Mouse (Mus musculus) neural tube, embryonic 10.5 days (tissue): ENCODE measurements around the gene Skida1.
A peak's percentile ranks its signal among the peaks of the same experiment; 100 is the strongest.

ENCODE experiments used
- DNase-seq: peaks from one replicate; pipeline ENCODE4 v3.0.0-alpha.2; 2017; ENCODE audit warnings: low spot score; ENCODE audit errors: extremely low spot score

The Skida1 gene

DNA sequence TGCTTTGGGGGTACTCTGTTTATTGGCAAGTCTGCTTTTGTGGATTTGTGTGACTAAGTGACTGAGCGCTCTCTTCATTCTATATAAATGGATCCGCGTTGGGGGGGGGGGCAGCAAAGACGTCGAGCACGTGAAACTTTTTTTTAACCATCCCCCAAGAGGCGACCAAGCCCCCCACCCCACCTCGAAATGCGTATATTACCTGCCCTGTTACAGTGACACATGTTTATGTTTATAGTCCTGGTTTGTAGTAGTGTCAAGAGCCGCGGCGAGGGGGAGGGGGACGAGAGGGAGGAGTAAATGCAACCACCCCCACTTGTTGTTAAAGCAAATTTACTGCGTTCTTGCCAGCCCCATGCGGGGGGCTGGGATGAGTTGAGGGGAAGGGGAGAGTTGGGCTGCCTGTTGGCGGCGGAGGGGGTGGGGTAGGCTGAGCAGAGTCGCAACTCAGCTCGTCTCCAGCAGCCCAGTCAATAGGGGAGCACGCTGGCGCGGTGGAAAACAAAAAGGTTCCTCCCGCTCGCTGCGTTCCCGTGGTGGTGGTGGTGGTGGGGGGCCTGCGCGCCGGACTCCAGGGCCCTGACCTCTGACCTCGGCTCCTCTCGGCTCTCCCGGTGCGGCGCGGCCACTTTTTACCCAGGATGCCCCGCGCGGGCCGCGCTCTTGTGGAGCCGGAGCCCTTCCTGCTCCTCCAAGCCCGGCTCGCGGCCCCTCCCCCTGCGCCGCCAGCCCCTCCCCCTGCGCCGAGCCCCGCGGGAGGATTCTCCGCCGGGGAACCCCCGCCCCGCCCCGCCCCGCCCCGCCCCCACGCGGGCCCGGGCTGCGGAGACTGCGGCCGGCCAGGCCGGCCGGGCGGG is 7.3 kb upstream of the Skida1 start:
- DNase-seq = peak; percentile 99

DNA sequence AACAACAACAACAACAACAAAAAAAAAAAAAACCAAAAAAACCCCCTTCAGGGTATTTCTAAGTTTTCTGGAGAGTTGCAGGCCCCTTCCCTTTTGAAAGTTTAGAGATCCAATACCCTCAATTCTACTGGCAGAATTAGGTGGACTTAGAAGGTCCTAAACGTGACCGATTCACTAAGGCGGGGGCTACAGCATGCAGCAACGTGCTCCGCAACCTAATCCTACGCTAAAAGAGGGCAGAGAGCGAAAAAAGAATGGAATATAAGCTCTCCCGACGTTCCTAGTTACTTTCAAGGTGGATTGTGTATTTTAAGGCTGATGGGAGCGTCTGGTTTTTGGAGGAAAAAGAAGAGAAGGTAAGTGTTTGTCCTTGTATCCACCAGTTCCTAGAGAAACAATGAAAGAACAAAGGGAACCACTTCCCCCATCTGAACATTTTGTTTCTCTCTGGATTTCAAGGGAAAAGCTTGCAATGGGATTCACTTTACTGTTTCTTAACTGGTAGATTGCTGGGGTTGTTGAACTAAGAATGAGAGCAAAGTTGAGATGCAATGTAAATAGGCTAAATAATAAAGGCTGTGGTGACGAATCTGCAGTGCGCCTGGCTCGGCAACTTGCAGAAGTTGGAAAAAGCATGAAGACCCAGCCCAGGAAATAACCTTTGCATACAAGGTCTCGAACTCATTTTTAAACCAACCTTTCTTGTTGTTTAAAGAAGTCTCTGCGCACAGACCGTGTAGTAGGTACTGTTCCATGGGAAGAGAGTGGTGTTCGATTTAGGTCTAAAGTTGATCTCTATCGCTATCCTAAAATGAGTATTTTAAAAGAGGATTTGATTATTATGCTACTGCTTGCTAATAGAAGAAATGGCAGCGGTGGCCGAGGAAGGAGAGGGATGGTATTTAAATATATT is 6.4 kb upstream of the Skida1 start, which contains the start of gene Mllt10:
Mllt10 (plus strand) TSS at position 222 of the 913 bp plus-strand sequence.
- DNase-seq = peak; percentile 47

DNA sequence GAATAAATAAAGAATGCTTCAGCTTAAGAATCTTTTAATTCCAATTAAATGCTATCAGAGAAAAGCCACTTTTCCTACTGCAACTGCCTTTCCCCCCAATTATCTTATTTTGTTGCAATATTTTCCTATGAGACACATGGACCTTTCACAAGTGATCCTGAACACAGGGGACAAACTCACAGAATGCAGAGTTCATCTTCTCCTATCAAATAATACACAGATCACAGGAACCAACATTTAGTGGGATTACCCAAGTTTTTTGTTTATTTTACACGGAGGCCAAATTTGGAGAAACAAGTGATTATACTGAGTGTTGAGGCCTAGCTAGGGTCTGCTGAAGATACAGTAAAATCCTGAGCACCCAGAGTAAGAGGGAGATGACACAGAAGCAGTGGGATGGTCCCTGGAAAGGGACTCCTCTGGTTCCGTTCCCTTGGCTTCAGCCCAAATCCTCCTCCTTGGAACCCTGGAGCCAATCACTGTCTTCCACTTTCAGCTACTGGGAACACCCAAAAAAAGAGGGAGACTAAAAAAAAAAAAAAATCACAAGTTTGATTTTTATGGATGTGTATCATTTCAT is 5.2 kb upstream of the Skida1 start:
- DNase-seq = no peak

DNA sequence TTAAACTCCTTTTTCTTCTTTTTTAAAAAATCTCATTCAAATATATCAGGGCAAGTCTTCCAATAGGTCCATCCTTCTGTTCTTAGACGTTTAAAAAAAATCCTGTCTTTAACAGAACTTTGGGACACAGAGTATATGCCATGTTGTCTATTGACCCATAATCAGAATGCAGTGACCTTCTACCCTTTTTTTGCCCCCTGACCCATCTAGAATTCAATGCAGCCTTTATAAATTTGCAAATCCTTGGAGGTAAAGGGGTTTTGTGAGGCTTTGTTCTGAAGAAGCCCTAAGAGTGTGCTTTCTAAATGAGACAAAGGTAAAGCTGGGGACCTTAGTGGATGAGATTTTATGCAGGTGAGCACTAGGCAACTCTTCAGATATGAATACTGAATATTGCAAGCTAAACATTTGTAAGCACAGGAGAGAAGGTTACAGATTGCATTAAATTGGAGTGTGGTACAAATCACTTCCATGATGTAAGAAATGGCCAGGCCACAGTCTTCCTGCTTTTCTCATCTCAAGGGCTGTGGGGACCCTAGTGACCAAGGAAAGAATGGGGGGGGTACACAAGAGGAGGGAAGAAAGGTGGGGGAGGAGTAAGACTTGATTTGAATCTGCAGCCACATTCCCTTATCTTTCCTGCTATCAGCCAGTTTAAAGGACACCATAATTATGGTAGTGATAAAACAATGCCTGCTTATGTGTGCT is 4.5 kb upstream of the Skida1 start:
- DNase-seq = no peak

DNA sequence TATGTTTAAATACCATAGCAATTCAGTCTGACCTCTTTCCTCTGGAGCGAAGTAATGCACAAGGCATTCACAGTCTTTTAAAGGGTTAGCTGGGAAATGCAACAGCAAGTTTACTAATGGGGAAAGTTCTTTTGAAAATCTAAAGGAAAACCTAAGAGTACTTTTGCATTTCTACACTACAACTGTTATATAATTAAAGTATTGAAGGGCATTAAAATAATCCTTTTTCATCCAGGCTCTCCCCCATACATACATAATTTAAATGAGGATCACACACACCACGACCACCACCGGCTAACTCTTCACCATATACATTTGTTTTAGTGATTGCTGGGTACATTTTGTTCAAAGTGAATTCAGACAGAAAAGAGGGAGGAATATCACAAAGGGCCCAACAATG is 3.7 kb upstream of the Skida1 start:
- no peak for DNase-seq

DNA sequence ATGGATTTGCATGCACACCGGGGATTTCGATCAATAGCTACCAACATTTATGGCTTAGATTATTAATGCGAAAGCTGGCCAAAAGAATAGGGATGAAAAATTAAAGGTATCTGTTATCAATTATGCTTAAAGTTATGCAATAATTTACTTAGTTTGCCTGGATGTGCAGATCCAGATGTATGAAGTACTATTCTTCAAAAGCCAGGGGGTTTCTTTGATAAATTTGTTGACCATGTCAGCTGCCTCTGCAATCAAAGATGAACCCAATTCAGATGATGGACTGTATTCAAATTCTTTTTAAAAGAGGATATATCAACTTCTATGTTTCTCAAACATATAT is 3.0 kb upstream of the Skida1 start:
- DNase-seq = no peak

DNA sequence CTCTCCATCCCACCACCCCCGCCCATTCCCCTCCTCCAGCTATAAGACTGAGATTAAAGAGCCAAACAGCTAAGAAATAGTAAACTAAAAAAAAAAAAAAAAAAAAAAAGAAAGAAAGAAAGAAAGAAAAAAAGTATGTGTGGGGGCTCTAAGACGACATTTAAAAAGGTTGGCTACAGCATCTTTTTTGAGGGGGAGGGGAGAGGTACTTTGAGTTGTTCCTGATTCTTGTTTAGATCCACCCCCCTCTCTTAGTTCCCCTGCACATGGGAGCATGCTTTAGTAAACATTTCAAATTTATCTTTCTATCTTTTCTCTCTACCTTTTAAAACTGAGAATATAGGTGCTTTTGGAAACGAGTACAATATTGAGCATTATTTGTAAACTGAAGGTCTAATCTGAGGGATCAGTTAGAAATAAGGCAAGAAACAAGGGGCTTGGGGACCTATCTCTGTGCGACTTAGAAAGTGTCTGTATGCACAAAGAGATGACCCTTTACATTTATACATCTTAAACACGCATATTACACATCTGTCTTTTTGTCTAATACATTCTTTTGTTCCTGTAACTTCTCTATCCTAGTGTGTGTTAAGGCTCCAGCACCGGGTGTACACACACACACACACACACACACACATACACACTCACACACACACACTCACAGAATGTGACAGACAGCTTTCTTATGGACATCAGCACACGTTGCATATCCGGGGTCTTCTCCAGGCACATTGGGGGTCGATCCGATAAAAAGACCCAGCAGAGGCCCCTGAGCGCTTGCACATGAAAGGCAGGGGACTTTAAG is 2.4 kb upstream of the Skida1 start:
- DNase-seq = peak; percentile 39

DNA sequence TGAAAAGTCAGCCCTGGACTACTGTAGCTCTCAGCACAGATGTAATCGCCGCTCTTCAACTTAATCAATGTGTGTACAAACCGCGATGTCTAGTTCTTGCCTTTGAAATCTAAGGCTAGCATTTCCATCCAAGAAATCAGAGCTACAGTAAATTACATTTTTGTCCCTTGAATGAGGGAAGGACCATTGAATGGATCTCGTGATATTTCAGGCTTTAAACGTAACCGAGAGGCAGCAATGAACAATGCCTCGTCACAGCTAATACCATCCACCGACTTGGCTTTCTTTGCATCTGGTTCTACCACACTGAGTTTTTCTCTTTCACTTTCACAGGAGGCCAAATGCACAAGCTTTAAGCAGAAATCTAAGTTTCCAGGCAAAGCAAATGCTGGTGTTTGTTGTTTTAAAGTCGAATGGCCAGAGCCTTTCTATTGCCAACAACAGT is 1.7 kb upstream of the Skida1 start:
- peak; percentile 46 for DNase-seq

DNA sequence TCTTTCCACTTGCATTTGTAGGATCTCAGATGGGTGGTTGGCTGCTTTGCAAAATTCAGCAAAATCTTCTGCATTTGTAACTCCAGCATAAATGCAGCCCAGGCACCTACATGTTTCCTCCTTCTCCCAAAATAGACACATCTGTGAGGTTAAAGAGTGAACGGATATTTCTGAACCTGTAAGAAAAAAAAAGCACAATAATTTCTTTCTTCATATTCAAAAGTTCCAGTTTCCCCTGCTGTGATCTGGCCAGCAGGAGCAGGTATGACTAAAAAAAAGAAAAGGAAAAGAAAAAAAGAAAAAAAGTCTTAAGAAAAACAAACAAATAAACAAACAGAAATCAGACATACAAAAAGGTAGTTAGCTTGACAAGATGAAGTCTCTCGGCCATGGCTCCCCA is 1.2 kb upstream of the Skida1 start:
- no peak for DNase-seq

DNA sequence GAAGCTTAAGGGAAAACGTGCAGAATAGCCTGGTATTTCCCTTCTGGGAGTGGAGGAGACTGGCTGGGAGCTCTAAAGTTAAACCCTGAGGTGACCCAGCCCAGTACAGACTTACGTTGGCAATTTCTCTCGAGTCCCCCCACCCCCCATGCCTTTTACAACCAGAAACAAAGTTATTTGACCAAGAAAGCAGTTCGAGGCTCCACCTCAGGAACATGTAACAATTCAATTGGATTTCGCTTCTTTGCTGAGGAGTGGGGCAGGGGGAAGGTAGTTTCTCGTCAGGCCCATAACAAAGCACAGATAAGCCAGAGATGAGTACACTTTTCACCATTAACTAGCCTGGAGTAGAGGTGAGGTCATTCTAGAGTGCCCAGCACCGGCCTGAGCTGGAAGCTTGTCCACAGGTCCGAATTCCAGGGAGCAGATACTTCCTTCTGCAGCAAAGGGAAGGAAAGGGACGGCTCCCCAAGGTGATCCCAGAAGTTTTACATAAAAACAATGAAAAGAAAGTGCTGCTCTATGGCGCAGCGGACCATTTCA is 499 bp upstream of the Skida1 start:
- DNase-seq = peak; percentile 60

DNA sequence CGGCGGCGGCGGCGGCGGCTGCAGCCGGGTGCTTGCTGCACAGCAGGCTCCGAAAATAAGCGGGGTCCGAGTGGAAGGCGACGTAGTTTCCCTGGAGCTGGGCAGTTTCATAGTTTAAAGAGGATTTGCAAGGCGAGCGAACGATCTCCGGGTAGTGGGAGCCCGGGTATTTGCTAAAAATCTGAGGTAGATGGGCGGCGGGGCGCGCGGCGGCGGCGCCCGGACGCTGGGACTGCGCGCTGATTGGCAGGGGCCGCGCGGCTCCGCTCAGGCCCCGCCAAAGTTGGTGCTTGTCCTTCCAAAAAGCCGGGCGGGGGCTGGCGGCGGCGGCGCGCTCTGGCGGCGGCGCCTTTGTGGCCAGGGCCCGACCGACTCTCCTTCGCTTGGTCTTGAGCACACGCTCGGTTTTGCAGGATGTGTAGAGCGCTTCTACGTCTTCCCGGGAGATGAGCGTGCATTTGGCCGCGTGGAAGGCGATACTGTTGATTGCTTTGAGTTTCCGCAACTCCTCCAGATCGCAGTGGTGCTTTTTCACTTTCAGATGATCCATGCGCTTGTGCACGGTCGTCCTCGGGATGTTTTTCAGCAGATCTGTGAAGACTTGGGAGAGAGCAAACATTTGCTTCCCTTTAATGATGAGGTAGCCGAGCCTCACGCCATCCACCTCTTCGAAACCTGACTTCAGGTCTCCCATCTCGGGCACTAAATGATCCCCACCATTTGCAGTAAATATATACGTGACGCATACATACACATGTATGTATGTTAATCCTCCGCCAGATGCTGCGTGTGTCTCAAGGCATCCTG is 1.0 kb downstream of the Skida1 start:
- DNase-seq = peak; percentile 84

DNA sequence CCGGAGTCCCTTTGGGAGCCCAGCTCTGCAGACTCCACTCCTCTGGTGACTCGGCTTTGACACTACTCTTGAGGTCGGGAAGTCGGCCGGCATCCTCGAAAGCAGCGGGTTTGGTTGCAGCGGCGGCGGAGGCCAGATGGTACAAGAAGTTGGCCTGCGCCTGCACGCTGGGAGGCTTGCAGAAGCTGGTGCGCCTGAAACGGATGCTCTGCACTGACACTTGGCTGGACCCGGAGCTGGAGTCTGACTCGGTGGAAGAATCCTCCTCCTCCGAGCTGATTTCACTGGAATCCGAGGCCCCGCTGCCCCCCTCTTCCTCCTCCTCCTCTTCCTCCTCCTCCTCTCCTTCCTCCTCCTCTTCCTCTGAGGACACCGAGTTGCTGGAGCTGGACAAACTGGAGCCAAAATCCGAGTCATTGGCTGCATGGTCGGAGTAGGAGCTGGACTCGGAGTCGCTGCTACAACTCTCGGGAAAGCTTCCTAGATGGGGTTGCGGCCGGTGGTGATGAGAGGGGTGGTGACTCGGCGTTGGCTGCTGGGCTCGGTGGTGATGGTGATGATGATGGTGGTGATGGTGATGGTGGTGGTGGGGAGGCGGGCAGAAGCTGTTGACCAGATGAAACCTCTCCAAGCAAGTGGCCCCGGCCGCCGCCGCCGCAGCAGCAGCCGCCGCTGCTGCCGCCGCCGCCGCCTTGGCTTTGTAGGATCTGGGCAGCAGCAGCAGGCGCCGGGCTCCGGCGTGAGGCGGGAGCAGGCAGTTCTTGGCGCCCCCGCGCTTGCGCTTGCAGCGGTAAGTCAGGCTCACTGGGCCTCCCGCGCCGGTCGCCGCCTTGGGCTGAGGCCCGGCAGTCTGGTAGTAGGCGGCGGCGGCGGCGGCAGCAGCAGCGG is 1.8 kb downstream of the Skida1 start:
- DNase-seq = peak; percentile 69

DNA sequence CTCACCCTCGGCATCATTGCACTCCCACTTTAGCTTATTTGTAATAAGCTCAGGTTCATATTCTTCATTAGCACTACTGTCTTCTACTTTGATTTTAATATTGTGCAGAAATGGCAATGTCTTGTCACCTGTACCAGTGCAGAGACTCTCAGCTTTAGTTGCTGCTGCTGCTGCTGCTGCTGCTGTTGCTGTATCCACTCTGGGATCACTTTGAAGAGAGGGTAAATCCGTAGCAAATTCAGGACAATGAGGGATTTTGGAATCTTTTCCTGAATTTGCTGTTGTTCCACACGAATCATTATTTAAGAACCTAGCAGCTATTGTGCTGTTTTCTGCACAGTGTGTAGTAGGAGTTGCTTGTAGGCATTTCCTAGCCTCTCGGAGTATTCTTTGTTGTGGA is 2.7 kb downstream of the Skida1 start:
- no peak for DNase-seq

DNA sequence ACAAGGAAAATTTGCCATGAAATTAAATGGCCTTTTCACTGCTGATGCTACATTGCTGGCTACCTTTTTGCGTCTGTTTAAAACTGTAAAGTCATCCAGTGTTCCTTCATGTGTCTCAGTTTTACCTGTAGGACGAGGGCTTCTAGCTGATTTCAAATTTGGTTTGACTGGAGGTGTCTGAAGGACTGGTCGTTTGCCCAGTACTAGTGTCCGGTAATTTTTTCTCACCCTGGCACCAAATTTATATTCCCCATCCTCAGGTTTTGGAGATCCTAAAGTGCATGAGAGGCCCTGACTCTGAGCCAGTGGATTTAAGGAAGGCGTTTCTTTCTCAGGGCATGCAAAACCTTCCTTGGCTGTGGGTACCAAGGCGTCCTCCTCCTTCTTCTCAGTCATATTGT is 3.1 kb downstream of the Skida1 start:
- DNase-seq = peak; percentile 42

DNA sequence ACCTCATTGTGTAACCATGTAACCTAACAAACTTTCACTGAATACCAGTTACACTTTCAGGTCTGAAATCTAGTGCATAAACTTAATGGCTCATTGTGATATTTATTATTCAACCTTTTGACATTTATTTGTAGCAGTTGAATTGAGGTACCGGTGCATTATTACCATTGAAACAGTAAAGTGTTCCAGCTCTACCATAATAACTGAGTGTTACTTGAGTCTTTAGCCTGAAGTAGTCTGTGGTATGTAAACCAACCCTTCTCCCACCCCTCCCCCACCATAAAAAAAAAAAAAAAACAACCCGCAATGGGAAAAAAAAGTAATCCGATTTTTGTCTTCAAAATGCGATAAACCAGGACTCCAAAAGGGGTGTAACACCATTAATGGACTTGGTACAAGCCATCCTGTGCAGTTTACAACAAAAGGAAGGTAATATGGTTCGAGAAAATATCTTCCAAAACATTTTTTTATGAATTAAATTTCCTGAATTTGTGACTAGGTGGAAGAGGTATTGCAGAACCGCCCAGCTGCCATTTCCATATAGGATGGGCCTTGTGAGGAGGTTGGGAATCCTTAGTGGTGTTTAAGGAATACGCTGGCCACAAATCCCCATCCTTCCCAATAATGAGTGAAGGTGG is 3.6 kb downstream of the Skida1 start:
- DNase-seq = no peak

DNA sequence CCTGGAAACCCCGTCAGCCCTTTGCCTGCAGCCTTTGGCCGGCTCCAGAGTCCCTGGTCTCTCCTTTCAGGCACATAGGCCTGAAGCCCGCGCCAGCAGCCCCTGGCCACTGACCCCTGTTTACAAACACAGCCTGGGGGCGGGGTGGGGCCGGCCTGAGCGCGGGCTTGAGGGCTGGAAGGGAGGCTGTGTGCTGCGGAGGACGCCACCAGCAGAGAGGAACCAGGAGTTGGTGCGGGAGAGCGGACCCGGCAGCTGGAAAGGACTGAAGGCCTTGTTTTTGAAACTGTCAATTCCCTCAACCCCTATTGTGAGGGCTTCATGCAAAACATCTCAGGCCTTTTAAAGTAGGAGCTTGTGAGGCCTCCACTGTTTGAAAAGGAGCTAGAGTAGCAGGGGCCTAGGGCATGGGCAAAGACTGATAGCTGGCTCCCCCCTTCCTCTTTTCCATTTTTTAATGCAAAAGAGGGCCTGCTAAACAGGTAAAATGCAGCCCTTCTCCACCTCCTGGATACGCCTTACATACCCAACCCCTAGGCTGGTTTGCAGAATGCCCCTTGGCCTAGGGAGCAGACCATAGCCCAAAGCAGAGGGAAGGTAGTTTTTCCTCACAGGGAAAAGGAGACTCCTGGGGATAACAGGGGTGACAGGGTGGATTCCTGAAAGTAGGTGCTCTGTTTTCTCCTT is 7.5 kb downstream of the Skida1 start:
- DNase-seq = no peak
